Mouse (Mus musculus) urinary bladder, postnatal 25 days (tissue): ENCODE measurements around the gene Iqcn.
A peak's percentile ranks its signal among the peaks of the same experiment; 100 is the strongest.

ENCODE experiments used
- DNase-seq: peaks from one replicate; pipeline ENCODE4 v3.0.0; 2022; ENCODE audit warnings: low spot score

Gene Iqcn

GRCm38 (mm10) chr8:70678679-70679078, 24.6 kb upstream of the Iqcn start:
- DNase-seq = no peak

GRCm38 (mm10) chr8:70679404-70679803, 23.9 kb upstream of the Iqcn start:
- no peak for DNase-seq

- no peak for DNase-seq
These were observed 23.2 kb upstream of the Iqcn start for GRCm38 (mm10) chr8:70680039-70680438.

DNA sequence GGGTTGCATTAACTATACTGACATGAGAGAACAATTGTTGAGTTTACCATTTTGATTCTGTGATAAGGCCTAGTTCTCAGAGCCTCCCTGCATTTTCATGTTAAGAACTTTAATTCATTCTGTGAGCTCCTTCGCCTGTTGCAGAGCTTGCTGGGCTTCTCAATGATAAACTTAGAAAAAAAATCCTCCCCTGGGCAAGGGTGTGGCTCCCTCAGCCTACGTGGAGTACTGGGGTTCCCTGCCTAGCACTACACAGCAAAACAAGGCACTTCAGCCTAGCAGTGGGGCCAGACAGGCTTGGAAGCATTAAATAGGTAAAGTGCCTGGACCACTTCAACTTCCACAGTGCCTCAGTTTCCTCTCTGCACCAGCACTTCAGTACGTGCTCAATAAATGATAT, 21.8 kb upstream of the Iqcn start:
- DNase-seq = no peak

GRCm38 (mm10) chr8:70682193-70682592, 21.1 kb upstream of the Iqcn start:
- DNase-seq = peak; percentile 67

- DNase-seq = no peak
These were observed 20.6 kb upstream of the Iqcn start for GRCm38 (mm10) chr8:70682692-70683091.

DNA sequence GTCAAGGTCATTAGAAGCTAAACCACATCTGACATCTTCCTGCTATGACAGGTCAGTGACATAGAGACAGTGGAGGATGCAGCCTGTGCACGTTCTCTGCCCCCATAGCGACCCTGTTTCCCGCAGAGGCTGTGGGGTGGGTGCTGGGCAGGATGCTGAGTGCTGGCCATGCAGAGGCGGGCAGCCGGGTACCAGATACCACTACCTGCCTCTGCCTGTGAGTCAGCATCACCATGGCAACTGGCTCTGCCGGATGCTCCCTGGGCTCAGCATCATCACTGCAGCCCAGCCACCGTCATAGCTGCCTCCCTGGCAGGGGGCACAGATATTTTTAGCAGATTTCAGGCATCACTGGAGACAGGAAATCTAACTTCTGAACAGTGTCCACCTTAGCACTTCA, 19.0 kb upstream of the Iqcn start:
- DNase-seq = no peak

GRCm38 (mm10) chr8:70687576-70687975, 15.7 kb upstream of the Iqcn start:
- DNase-seq = no peak

GRCm38 (mm10) chr8:70688136-70688535, 15.1 kb upstream of the Iqcn start:
- no peak for DNase-seq

- DNase-seq = no peak
These were observed 13.3 kb upstream of the Iqcn start for GRCm38 (mm10) chr8:70689892-70690390.

- DNase-seq = no peak
These were observed 12.0 kb upstream of the Iqcn start for GRCm38 (mm10) chr8:70691230-70691629.

- no peak for DNase-seq
These were observed 11.5 kb upstream of the Iqcn start for GRCm38 (mm10) chr8:70691727-70692231.

DNA sequence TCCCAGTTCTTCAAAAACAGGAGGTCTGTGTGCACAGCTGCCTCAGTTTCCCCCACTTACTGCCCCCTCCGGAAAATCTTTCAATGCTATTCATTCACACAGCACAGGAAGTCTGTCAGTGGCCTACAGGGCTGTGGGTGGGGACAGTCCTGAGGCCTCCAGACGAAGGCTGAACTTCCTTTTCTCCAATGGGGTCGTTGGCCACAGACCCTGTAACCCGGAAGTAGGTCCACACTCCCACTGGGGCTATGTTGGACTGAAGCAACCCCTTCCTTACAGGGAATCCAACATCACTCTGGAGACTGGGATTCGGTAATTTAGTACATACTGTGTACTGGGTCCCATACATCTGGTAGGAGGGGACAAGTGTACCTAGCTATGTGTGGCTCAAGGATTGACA, 9.6 kb upstream of the Iqcn start:
- no peak for DNase-seq

- DNase-seq = peak; percentile 57
These were observed 7.8 kb upstream of the Iqcn start for GRCm38 (mm10) chr8:70695318-70696018.

DNA sequence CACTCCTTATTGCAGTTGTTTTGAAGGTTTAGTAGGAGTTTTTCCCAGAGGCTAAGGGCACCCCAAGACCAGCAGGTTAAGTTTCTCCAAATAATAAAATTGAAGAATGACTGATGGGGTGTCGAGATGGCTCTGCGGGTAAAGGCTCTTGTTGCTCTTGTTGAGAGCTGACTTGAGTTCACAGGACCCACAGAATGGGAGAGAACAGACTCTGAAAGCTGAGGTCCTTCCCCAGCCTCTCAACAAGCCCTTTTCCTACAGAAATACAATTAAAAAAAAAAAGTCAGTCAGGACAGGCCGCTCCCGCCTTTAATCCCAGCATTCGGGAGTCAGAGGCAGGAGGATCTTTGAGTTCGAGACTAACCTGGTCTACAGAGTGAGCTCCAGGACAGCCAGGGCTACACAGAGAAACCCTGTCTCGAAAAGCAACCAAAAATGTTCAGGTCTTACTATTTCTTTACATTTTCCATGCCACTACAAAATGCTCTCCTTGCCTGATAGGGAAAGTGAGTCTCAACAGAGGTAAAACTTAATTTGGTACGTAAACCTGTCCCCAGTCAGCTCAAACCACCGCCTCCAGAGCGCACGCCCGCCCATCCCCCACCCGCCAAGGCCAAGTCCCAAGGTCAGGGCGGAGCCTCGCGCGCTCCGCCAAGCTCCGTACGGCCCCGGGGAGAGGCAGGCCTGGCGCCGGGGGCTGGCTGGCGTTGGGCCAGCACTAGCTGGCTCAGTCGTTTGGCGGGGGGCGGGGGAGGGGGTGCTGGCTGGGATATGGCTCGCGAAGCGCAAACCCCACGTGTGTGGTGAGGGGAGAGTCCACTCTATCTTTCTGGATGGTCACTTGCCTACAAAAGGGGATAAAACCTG, 7.0 kb upstream of the Iqcn start:
- DNase-seq = peak; percentile 68

DNA sequence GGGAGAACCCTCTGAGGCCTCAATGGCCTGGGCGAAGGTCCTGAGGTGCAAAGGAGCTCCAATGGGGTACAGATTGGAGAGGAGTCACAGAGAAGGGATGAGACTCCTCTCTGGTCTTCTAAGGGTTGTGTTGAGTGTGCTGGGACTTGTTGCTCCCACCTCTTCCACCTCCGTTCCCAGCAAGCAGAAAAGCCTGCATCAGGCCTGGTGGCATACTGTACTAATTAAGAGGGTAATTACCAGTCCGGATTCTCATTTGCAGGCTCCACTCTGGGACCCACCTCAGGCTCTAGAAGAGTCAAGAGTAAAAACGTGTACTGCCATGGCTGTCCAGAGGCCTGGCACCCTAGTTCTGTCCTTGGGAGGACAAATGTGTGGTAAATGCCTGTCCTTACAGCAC, 6.3 kb upstream of the Iqcn start:
- no peak for DNase-seq

- no peak for DNase-seq
These were observed 5.6 kb upstream of the Iqcn start for GRCm38 (mm10) chr8:70697366-70698250.

- DNase-seq = peak; percentile 99
These were observed 4.7 kb upstream of the Iqcn start, which contains the start of gene Jund for GRCm38 (mm10) chr8:70698310-70699109. TSS of gene Jund (plus strand) at chr8:70698949.

DNA sequence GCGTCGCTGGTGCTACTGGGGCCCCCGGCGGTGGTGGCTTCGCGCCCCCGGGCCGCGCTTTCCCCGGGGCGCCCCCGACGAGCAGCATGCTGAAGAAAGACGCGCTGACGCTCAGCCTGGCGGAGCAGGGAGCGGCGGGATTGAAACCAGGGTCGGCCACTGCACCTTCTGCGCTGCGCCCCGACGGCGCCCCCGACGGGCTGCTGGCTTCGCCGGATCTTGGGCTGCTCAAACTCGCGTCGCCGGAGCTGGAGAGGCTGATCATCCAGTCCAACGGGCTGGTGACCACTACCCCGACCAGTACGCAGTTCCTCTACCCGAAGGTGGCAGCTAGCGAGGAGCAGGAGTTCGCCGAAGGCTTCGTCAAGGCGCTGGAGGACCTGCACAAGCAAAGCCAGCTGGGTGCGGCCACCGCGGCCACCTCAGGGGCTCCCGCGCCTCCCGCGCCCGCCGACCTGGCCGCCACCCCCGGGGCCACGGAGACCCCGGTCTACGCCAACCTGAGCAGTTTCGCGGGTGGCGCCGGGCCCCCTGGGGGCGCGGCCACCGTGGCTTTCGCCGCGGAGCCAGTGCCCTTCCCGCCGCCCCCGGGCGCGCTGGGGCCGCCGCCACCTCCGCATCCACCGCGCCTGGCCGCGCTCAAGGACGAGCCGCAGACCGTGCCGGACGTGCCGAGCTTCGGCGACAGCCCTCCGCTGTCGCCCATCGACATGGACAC, 4.0 kb upstream of the Iqcn start:
- no peak for DNase-seq

GRCm38 (mm10) chr8:70699834-70700554, 3.3 kb upstream of the Iqcn start:
- peak; percentile 73 for DNase-seq
